Mouse (Mus musculus): Measurements from ENCODE around the gene Myof. TPM values are rescaled to one million over a fixed set of nuclear protein-coding genes. Genes with fewer than 3 reads are reported as not detected.

The Myof gene
- total RNA-seq, 2 experiments from 2014 or later, result 3.5 to 7.6 TPM

DNA sequence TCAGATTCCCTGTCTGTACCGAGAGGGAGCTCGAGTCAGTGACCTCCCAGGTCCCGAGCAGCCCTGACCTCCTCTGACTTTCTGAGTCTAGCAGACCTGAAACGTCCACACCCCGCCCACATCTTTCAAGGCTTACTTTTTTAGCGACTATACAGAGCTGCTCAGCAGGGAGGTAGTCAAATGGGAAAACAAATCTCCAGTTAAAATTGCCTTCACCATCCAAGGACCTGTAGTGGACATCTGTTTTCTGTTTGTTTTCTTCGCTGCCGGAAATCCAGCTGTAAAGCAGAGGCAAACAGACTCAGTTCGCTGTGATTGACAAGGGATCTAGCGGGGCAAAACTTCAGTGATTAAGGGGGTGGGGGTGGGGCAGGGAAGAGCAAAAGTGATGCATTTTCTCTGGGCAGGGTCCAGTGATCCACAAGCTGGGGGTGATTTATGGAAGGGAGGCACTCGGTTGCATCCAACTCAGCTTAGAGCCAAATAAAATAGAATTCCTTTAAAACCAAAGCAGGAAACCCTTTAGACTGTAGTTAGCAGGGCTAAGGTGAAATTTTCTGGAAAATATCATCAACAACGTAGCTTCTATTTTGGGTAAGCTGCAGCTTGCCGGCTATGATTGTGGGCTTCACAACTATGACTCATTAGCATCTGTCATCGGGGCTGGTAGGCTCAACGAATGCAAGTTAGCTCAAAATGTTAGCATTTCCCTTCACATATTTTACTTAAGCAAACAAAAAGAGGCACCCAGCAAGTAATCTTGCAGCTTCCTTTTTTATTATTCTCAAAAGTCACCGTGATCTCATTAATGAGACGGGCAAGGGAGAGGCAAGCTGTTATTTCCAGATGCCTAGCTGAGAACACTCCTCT lies 135.7 kb downstream of the Myof start:
- intact Hi-C loops (cut with DNase I), result no loop called here
- DNase-seq (ENCODE audit: low spot score in 2 of 2), result peak; percentile 10 to 36

DNA sequence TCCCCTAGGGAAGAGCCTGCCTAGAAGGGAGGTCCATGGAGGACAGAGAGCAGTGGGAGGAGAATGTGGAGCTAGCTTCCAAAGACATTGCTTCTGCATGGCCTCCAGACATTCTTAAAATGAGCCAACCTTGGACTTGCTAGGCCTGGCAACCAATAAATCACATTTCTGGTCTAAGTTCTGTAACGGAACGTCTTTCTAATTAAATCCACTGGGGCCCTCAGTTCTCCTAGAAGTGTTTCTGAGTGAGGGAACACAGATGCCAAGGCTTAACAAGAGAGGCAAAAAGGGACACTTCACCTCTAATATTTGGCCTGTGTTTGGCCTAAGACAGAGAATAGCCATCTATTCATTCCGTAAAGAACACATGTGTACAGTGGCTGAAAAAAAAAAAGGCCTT lies 136.5 kb downstream of the Myof start:
- DNase-seq (ENCODE audit: low spot score in 2 of 2), result no peak
- intact Hi-C loops (cut with DNase I), result no loop called here

DNA sequence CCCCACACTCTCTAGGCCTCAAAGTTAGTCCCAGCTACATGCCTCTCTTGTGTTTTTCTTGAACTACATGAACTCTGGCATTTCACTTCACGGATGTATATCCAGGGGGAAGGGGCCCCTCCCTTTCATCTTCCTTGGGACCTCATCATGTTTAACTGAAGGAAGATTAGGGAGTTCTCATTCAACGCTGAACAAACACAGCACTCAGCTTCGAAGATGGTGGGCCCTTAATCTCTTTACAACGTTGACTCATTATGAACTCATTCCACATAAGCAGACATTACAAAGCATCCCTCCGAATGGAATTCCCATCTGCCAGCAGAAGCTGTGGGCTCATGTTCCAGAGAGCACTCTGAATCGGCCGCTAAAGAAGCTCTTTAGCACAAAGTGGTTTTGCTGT lies 147.3 kb downstream of the Myof start:
- DNase-seq (ENCODE audit: low spot score in 2 of 2), result no peak
- intact Hi-C loops (cut with DNase I), result no loop called here

DNA sequence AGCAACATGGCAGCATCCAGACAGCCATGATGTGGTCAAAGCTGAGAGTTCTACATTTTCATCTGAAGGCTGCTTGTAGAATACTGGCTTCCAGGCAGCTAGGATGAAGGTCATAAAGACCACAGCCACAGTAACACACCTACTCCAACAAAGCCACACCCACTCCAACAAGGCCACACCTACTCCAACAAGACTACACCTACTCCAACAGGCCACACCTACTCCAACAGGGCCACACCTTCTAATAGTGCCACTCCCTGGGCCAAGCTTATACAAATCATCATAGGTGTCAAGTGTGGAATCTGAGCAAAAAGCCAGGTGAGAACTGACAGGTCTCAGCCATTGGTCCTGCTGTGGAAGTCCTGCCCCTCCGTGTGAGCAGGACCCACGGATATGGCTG lies 152.4 kb downstream of the Myof start:
- intact Hi-C loops (cut with DNase I), result no loop called here

DNA sequence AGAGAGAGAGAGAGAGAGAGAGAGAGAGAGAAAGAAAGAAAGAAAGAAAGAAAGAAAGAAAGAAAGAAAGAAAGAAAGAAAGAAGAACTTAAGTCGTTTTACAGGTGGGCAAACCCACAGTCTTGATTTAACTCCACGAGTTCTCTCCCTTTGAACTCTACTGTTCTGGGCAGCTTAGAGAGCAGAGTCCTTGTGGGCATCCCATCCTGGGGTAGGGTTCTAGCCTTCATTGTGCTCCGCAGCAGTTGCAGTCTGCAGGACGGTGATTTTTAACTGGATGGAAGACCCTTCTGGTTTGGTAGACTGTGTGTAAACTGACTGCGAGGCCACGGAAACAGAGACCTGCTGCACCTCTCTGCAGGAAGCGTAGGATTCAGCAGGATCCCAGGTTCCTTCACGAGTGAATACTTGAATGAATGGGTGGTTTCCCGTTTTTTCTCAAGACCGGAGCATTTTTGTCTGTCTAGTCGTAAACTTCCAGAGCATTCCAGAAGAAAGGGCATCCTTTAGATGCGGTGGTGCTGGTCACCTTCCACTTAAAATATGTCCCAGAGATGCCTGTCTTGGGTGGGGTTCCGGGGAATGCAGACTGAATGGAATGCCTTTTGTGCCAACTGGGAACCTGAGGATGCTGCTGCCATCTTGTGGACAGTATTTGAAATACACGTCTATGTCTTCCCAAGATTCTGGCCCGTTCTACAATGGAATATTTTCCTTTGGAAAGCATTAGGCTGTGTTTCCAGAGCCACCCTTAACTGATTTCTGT lies 156.8 kb downstream of the Myof start:
- DNase-seq (ENCODE audit: low spot score in 2 of 2), result peak; percentile 41 to 63
- intact Hi-C loops (cut with DNase I), result loop anchor here (2.0 to 5.0 kb wide), 2 partner anchors 51 to 182 kb away; no protein-coding TSS in a partner anchor

More for the DNA sequence above, 152.4 kb downstream of the Myof start:
- no peak for DNase-seq (ENCODE audit: low spot score in 2 of 2)

DNA sequence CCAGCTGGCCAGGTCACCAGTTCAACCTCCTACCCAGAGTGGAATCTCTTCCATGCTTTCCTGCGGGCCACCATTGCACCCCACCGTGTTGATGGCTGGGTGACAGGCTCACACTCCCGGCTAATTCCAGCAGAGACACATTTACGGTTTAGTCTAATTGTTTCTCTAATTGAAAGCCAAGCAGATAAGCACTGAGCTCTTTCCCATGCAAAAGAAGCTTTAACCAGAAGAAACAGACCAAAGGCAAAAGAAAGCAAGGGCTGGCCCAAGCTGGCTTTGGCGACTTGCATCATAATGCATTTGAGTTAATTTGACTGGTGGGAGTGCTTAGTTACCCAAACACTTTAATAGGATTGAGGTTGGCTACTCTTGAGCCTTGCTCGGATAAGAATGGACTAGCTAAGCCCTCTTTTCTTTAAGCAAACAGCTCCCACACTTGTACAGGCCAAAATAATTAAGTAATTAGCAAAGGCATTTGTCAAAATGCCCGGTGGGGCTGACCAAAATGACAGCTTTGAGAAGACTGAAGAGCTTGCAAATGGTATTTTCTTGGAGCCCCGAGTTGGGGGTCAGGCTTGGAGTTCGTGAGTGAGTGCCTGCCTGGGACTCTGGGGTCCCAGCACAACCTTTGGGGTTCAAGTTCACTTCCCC lies 161.8 kb downstream of the Myof start:
- intact Hi-C loops (cut with DNase I), result no loop called here
- no peak for DNase-seq (ENCODE audit: low spot score in 2 of 2)

DNA sequence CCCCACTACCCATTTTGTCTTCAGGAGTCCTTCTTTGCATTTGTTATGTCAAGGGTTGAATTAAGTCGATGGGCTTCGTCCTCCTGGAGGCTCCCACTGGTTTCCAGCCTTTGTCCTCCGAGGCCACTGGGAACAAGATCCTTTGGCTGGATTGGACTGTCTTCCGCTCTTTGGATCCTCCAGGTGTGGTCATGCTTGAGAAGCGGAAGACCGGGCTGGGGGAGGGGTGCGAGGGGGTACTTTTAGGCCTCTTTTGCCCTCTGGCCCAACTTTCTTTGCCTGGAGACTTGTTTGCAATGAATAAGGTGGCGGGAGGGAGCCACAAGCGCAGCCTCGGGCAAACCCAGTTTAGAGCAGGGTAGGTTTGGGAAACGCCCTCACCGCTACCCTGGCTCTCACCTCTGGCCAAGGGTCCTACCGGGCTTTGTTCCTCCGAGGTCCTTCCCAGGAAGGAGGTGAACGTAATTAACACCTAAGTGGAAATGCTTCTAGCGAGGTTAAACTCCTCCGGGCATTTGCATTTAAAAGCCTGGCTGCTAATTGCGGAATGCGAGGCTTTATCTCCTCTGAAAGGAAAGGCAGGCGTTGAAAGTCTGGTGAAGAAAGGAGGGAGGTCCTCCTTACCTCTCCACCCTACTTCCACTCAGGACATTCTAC lies 165.7 kb downstream of the Myof start:
- DNase-seq (ENCODE audit: low spot score in 2 of 2), result no peak
- intact Hi-C loops (cut with DNase I), result no loop called here

DNA sequence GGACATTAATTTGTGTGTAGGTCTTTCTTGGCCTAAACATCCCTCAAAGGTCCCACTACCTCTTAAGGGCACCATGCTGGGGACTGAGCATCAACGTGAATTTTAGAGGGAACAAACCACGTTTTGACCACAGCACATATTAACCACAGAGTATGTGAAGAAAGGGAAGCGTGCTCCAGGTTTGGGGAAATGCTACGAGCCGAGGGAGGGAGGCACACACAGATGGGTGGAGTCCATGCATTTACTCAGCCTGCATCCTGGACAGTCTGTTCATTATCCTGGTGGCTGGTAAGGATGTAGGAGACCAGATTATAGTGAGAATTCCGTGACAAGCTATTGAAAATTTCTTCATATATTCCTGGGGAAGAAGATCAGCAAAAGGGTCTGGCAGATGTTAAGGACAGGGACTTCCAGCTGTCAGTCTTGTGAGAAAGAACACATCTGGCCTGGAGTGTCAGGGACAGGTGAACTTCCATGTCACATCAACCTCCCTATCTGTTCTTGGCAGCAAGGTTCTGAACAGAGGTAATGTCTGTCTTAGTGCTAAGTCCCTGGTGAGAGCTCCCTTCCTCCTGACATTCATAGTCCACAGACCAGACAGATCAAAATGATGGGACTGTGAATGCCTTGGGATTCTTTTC lies 166.7 kb downstream of the Myof start:
- intact Hi-C loops (cut with DNase I), result no loop called here
- DNase-seq (ENCODE audit: low spot score in 2 of 2), result no peak

DNA sequence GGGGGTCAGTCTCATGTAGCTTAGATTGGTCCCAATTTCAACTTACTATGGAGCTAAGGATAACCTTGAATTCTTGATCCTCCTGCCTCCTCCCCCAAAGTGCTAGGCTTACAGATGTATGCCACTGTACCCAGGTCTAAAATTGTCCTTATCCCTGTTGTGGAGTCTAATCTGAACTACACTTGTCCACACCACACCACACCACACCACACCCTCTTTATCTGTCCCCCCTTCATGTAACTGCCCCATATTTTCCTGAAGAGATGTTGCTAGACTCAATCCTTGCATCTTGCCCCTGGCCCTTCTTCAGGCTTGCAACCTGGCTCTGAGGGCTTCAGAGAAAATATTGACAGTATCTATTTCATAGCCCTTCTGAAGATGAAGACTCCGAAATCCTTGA lies 169.9 kb downstream of the Myof start:
- intact Hi-C loops (cut with DNase I), result no loop called here
- no peak for DNase-seq (ENCODE audit: low spot score in 2 of 2)

DNA sequence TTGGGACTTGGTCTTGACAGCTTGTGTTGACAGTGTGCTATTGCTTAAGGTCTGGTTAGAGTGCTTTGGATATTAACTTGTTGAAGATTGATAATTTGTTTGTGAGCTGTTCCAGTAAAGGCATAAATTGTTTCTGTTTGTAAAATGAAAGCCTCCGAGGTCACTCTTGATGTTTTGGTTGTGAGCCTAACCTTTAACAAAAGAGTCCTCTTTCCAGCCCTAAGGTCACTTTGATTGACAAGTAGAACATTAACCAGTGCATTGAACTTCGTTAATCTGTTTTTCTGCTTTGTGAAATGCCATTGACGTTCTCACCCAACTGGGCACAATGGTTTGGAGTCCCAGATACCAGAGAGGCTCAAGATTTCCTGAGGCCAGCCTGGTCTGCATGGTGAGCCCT lies 175.8 kb downstream of the Myof start:
- no peak for DNase-seq (ENCODE audit: low spot score in 2 of 2)
- intact Hi-C loops (cut with DNase I), result no loop called here

DNA sequence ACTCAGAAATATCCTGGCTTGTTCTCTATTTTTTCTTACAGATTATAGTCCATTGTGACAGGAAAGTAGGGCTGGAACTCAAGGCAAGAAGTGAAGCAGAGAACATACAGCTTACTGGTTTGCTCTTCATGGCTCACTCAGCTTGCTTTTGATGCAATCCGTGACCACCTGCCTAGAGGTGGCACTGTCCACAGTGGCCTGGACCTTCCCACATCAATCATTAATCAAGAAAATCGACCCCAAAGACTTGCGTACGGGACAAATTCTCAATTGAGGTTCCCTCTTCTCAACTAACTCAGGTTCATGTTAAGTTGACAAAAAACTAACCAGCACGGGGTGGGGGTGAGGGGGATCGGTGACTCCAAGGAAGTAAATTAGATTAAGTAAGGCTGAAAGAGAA lies 176.4 kb downstream of the Myof start:
- no peak for DNase-seq (ENCODE audit: low spot score in 2 of 2)
- intact Hi-C loops (cut with DNase I), result no loop called here

DNA sequence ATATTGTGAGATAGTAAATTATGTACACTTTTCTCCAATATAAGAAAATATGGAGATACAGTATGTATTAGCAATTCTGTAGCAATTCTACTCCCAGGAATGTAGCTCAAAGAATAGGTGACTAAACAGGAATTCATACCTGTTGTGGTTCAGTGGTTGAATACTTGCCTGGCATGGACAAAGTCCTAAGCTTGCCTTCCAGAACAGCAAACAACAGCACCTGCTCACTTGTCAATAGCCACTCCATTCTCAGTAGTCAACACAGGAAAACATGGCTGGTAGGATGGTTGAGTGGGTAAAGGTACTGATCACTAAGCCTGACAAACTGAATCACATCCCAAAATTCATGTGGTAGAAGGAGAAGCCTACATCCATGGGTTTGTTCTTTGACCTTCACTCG lies 182.2 kb downstream of the Myof start:
- intact Hi-C loops (cut with DNase I), result no loop called here
- DNase-seq (ENCODE audit: low spot score in 2 of 2), result no peak

DNA sequence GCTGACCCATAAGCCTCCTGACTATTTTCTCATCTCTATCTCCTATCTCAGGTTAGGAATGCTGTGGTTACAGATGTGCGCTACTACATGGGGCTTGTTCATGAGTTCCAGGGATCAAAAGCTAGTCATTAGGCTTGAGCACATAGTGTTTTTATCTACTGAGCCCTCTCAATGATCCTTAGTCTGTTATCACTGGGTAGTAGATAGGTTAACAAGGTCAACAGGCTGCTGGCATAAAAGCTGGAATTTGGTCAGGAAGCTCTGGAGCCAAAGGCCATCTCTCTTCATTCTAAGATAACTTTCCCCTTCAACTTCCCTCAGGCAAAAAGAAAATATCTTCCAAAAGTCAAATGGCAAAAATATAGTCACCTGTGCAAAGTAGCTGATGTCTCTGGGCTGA lies 183.1 kb downstream of the Myof start:
- intact Hi-C loops (cut with DNase I), result no loop called here
- DNase-seq (ENCODE audit: low spot score in 2 of 2), result no peak

DNA sequence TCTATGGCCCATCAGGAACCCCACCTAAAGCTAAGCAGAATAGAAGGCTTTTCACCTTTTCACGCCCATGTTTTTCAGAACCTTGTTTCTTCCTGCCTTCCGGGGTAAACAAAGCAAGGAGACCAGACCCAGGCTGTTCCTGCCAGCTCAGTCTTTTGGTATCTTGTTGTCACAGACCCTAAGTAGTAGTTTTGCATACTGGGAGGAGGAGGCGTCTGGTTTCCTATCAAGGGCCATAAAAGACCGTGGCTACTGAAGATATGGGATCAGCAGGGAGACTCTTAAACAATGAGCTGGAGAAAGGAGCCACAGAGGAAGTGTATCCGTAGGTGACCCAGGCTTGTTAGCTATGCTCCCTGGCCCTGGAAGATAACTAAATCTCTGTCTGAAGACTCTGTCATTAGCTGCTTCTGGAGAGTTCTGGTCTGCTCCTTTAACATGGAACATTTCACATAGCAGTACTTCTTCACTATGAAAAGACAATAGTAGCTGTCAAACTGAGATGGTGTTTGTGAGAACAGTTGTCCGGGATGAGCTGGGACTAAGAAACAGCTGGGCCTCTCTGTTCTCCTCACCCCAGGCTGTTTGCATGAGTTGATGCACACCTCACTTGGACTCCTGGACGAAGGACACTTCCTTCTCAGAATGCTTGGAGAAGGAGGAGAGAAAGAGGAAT lies 184.8 kb downstream of the Myof start:
- DNase-seq (ENCODE audit: low spot score in 2 of 2), result no peak
- intact Hi-C loops (cut with DNase I), result no loop called here

DNA sequence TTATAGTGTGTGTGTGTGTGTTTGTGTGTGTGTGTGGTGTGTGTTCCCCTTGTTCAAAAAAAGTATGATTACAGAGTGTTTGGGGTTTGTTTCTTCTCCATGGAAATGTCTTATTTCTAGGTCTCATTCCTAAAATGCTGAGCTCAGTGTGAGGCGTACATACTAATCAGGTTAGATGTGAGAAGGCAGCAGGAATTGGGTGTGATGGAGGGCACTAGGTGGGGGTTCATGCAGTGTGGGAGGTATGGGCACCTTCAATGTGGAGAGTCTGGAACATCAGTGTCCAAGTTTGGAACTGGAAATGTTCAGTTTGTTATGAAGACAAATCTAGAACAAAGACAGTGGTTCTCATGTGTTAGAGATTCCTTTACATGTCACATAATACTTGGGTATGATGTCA lies 191.3 kb downstream of the Myof start:
- no peak for DNase-seq (ENCODE audit: low spot score in 2 of 2)

DNA sequence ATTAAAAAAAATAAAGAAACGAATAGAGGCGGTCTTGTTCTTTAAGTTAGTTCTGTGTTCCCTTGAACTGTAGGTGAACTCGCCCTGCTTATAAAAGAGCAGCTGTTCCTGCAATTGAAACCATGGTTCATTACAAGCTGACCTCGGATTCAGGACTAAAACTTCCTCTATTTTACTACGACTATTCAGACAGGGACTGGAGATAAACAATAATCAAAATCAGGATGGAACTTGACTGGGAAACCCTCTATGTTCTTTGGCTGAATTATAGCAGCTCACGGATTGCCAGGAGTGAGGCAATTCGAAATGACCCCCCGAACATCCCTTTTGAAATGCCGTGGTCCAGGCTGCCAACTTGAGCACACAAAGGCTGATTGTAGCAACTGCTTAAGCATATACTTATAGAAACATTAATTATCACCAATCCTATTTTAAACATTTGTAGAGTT lies 191.8 kb downstream of the Myof start:
- DNase-seq (ENCODE audit: low spot score in 2 of 2), result no peak
- intact Hi-C loops (cut with DNase I), result no loop called here

More for the DNA sequence above, 191.3 kb downstream of the Myof start:
- intact Hi-C loops (cut with DNase I), result no loop called here
